Mouse (Mus musculus) ovary, postnatal 10 days (tissue): ENCODE results near the gene Ubap2l.
A peak's percentile ranks its signal among the peaks of the same experiment; 100 is the strongest.

Experiments
- DNase-seq: peaks from one replicate; pipeline ENCODE4 v3.0.0; 2022; ENCODE audit warnings: low spot score

Ubap2l gene

DNA sequence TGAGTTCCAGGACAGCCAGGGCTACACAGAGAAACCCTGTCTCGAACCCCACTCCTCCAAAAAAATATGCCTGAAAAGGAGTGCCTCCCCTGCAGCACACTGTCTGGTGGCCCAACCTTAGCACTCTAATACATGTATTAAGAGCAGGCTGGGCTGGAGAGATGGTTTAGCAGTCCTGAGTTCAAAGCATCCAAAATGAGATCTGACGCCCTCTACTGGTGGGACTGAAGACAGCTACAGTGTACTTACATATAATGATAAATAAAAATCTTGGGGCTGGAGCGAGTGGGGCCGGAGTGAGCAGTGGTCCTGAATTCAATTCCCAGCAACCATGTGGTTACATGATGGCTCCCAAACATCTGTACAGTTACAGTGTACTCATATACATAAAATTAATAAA, 85.5 kb downstream of the Ubap2l start:
- DNase-seq, result no peak

DNA sequence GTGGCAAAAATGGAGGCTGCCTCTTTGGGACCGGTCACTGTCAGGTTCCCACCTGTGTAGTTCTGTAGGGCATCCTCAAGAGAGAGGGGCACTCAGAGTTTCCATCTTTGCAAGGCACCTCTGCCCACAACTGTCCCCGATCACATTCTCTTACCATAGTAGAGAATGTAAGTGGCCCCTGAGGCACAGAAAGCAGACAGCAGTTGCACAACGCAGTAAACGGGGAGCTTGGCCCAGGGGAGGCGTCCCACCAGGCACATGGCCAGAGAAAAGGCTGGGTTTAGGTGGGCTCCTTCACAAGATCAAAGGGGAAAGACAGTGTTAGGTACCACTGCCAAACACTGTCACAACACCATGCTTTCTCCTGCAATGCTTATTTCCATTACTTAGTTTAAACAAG, 86.5 kb downstream of the Ubap2l start:
- DNase-seq, result no peak

DNA sequence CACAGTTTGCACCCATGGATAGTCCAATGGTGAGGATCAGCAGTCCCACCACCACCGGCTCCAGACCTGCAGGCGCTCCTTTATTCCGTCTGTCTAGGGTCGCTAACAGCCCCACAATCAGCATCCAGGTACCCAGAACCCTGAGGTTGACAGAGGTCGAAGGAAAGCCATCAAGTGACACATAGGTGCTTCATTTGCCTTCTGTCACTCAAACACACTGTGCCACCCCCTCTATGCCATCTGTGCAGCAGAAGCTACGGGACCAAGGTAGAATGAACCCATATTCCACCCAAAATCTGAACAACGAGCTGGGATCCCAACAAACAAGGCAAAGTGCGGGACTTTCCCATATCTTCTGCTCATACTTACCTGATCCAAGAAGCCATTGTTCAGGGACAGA, 86.9 kb downstream of the Ubap2l start:
- DNase-seq, result no peak

DNA sequence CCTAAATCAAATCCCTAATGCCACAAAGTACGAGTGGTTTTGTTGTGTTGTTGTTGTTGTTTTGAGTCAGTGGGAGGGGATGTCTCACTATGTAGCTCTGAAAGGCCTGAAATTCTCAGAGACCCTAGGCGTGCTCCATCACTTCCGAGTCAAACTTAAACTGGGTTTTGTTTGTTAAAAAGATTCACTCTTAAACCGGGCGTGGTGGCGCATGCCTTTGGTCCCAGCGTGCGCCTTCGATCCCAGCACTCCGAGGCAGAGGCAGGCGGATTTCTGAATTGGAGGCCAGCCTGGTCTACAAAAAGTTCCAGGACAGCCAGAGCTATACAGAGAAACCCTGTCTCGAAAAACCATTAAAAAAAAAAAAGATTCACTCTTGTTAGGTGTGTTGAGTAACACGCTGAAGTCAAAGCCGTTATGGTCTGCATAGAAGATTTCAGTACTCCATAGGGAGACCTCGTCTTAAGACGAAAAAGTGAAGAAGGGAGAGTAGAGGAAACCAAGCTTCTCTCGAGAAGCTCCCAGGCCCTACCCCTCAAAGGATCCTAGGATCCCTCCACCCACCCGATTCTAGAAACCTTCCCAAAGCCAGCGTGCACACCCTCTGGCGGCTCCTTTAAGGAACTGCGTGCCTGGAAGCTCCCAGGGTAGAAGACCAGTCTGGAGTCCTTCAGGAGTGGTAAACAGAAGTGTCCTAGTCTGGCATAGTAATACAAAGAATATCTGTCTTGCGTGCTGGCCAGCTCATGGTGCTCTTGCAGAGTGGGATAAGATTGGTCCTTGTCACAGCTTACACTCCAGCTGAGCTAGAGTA, 88.3 kb downstream of the Ubap2l start:
- no peak for DNase-seq

DNA sequence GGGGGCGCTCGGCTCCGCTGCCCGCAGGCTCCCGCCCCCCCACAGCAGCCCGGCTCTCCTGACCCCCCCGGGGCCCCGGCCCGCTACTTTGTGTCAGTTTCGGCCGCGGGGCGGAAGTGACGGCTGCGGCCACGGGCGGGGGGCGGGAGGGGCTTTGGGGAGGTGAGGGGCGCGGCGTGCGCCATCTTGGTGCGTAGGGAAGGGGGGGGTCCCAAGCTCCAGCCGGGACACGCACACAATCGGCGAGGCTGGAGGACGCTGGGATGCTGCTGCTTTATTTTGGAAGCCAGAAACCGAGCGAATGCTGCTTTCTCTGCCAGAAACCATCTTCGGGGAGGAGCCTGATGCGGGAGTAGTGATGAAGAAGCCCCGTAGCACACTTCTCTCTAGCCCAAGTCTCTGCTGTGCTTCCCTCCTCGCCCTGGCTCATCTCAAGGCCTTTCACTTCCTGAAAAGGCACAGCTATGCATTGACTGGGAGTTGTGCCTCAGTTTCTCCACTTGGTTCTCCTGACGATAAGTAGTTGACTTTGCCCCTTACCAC, 89.1 kb downstream of the Ubap2l start, which contains the start of gene Atp8b2:
Gene Atp8b2, minus strand, starts transcription at position 288 of the 543 bp plus-strand sequence.
- DNase-seq, result peak; percentile 43

DNA sequence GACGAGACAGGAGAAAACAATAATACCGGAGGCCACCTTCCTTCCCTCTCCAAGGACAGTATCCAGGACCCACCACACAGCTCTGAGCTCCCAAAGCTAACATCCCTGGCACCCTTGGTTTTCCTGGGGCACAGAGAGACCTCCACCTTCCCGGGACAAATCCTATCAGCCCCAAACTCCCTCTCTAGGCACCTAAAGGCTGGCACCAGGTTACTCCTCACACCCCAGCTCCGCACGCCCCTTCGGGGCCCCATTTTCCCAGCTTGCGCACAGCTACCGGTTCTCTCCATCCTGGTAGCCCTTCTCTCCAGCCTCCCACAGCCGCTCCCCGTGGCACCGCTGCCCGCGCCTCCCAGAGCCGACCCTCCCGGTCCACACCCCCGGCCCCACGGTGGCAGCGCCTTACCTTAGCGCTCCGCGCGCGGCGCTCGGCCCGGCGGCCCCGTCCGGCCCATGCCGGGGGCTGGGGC, 89.6 kb downstream of the Ubap2l start:
- DNase-seq, result peak; percentile 31

DNA sequence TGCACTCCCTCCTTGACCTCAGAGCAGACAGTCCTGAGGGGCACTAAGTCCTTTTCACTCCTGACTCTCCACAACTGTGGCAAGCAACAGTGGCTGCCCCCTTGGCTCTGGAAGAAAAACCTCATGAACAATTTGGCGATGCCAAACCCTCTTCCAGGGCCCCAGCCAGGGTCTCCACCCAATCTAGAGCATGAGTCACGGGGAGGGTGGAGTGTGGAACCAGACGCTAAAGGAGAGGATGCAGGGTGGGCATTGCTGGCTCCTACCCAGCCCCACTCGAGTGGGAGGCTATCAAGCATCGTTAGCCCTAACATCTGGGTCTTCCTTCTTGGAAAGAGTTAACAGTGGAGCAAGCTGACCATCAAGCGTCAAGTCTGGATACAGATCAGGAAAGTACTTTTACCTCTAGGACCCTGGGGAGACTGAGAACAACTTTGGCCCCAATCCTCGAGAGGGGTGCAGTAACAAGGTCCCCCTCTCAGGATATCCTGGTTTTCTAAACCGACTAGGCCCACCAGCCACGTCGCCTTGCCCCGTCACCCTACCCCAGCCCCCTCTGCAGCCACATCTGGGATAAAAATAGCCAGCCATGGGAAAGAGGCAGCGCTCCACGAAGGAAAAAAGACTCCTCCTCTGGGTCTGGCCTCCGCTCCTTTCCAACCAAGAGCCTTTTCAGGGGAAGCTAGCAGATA, 90.2 kb downstream of the Ubap2l start:
- DNase-seq, result no peak

DNA sequence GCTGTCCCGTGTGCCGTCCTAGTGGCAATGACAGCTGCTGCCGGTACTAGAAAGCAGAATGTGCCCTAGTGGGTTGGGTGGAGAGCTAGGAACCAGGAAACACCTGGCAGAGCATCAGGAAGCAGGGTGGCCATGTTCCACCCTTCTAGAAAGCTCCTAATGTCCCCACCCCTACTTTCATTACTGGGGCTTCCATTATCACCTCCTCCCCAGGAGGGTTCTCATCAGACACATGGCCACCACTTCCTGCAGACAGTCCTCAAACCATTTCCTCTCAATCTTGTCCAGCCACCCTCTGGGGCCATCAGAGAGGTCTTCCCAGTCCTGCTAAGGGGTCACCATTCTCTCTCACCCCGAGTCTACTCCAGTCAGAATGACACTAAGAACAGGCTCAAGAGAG, 91.0 kb downstream of the Ubap2l start:
- DNase-seq, result no peak

DNA sequence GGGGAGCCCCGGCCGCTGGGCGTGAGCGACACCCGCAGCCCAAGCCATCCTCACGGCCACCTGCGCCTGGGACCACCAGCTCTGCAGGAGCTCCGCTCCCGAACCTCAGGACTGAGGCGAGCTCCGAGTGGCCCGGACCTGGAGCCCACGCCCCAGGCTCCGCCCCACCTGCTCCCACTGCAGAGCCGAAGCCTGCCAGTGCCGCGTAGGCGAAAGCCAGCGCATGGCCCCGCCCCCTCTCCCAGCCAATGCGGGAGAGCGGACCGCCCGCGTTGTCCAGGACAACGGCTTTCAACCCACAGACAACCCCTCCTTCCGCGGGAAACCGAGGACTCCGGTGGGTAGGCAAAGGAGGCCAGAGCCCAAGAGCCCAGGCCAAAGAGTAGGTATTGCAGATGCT, 92.0 kb downstream of the Ubap2l start:
- peak; percentile 84 for DNase-seq

DNA sequence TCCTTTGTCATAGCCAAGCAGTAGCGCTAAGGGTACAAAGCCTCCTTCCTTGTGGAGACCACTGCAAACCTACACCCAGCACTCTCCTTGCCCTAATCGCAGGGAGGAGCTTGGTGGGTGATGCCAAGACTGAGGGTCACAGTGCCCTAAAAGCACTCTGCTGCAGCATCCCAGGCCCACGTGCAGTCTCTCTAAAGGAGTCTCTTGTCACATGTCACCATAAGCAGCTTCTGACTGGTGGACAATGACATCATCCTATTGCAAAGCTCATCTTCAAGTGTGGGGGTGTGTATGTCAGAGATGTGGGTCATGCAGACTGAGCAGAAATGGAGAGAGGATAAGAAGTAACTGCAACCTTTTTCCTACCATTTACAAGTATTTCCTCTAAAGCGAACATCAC, 93.0 kb downstream of the Ubap2l start:
- no peak for DNase-seq

DNA sequence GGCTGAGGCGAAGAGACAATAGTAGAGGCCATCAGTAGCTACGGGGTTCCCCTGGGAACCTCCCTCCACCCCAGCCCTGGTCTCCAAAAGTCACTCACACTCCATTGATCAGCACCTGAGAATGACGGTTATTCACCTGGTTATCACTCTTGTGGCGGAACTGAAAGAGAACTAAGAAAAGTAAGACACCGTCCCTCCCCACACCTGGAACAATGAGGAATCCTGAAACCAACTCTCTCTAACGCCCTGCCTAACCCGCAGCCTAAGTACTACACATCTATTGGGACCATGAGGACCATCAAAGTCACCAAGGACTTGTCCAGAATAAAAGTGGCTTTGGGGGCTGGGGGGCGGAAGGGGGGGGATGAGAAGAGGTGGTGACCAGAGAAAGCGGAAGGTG, 94.5 kb downstream of the Ubap2l start:
- DNase-seq, result no peak

DNA sequence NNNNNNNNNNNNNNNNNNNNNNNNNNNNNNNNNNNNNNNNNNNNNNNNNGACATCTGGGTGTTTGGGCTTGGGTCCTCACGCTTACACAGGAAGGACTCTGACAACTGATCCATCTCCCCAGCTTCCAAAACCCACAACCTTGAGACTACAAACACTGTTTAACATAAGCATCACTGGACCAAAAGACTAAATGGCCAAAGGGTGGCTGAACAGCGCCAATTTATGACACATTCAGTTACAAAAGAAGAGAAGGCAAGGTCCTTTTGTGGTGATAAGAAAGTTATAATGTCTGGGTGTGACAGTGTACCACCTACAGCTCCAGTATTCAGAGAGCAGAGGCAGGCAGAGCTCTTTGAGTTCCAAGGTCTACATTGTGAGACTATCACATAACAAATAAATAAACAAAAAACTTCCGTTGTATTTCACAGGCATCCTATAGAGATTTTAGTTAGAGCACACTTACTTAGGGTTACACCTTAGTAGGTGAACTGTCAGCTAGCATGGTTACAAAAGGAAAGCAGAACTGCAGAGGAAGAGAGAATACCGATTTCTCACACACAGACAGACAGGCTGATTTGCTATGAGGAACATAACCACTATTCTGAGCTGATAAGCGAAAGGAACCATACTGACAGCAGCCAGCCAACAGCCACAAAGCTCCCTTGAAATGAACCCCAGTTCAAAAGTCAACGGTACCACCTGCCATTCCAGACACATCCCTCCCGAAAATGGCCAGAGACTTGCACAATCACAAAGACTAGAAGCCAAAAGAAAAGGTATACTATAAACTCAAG, 96.1 kb downstream of the Ubap2l start:
- no peak for DNase-seq

DNA sequence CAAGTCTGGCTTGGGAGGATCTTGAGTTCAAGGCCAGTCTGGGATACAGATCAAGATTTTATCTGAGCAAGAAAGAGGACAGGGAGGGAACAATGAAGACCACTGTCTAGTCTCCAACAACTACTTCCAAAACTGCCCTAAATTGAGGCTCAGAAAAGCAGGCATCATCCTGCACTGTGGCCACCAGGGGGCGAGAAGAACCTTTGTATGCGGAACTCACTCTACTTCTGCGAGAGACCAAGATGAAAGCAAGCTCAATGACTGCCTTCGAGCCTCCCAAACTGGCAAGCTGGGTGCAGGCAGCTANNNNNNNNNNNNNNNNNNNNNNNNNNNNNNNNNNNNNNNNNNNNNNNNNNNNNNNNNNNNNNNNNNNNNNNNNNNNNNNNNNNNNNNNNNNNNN, 99.0 kb downstream of the Ubap2l start:
- peak; percentile 47 for DNase-seq
